Mouse (Mus musculus) stomach, postnatal 0 days (tissue): Measurements from ENCODE around the gene Acads. TPM values are rescaled to one million over a fixed set of nuclear protein-coding genes. Genes with fewer than 3 reads are reported as not detected.
"Not testable (repeated sequence)": the region's sequence is repeated elsewhere in the genome, so short reads cannot be mapped to it uniquely, and the experiment has no call there.

Experiments used
- ATAC-seq: fragments of 200-750 bp; cut with Nextera tagmentation; 2 replicates; pipeline ENCODE4 v1.8.0; 2017; ENCODE audit not compliant: low FRiP score, low TSS enrichment
- DNase-seq: peaks from one replicate; pipeline ENCODE4 v3.0.0-alpha.2; 2016; ENCODE audit warnings: low spot score
- H3K27ac ChIP-seq: fragments of 300-500 bp; sonication (generic); replicated peaks from 2 replicates; pipeline ENCODE4 v1.5.1; 2014; ENCODE audit warnings: mild to moderate bottlenecking, control low read depth
- H3K27me3 ChIP-seq: fragments of 300-500 bp; sonication (generic); 2 replicates; pipeline ENCODE4 v1.6.1; 2014; ENCODE audit warnings: low read length; ENCODE audit not compliant: control insufficient read depth, insufficient read depth
- H3K36me3 ChIP-seq: fragments of 300-500 bp; sonication (generic); 2 replicates; pipeline ENCODE4 v1.6.1; 2014; ENCODE audit warnings: low read length, mixed read lengths; ENCODE audit not compliant: control insufficient read depth, insufficient read depth
- H3K4me1 ChIP-seq: fragments of 300-500 bp; sonication (generic); replicated peaks from 2 replicates; pipeline ENCODE4 v1.6.1; 2014; ENCODE audit warnings: antibody characterized with exemption; ENCODE audit not compliant: control insufficient read depth, insufficient read depth
- H3K4me2 ChIP-seq: fragments of 300-500 bp; sonication (generic); replicated peaks from 2 replicates; pipeline ENCODE4 v1.6.1; 2014; ENCODE audit warnings: low read depth, mild to moderate bottlenecking, control low read depth, moderate library complexity
- H3K4me3 ChIP-seq: fragments of 300-500 bp; sonication (generic); 2 replicates; pipeline ENCODE4 v1.5.1; 2014; ENCODE audit warnings: low read depth, low read length, control low read depth
- H3K9ac ChIP-seq: fragments of 300-500 bp; sonication (generic); 2 replicates; pipeline ENCODE4 v1.6.1; 2014; ENCODE audit warnings: mild to moderate bottlenecking, low read length, control low read depth, mixed read lengths
- H3K9me3 ChIP-seq: fragments of 300-500 bp; sonication (generic); 2 replicates; pipeline ENCODE4 v1.6.1; 2016; ENCODE audit warnings: low read length; ENCODE audit not compliant: control insufficient read depth
- CTCF ChIP-seq: IDR thresholded peaks from 2 replicates; pipeline ENCODE4 v1.5.1; 2016; ENCODE audit warnings: antibody characterized with exemption, low read depth, mild to moderate bottlenecking, moderate library complexity
- EP300 ChIP-seq: optimal IDR thresholded peaks from 2 replicates; pipeline ENCODE3; 2016; ENCODE audit warnings: antibody characterized with exemption
- WGBS: fragments of 180-500 bp; shearing (Covaris S2); extraction: QIAGEN DNeasy Blood & Tissue Kit; methylation state at CpG from one replicate; pipeline ENCODE4 v1.1.7; 2014; 5-methylcytosine and 5-hydroxymethylcytosine counted together
- polyA plus RNA-seq: library from polyadenylated mRNA; unstranded; fragments of >200 nt; fragmentation: Nextera tagmentation; extraction: Ambion mirVana; gene quantifications from 2 replicates; pipeline ENCODE4 v1.2.1, GENCODE M21; 2015

Gene Acads
- polyA plus RNA-seq, 1 experiment from 2014 or later: 70.6 TPM

DNA sequence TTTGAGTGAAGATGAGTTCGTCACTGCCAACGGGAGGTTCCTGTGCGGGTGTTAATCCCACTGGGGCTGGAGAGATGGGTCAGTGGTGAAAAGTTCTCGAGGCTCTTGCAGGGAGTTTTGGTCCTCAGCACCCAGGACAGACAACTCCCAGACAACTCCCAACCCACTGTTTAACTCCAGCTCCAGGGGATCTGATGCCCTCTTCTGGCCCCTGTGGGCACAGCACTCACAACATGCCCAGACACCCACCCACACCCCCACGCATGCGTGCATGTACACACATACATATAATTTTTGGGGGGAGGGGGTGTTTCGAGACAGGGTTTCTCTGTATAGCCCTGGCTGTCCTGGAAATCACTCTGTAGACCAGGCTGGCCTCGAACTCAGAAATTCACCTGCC, 44.4 kb upstream of the Acads start:
- Histone ChIP-seq H3K4me3 (no peak overlapping the region), H3K9ac (no peak overlapping the region; the same call in 1 of the 2 replicates), H3K27ac (no peak overlapping the region), H3K27me3 (no peaks in the 10 kb centered on the region), H3K4me2 (no peak overlapping the region; the same call in 1 of the 2 replicates), H3K4me1 (peaks cover 3% of the 10 kb centered on the region), H3K36me3 (no peaks in the 10 kb centered on the region), H3K9me3 (no peaks in the 10 kb centered on the region)
- WGBS: 39% methylated on average over 8 of the region's 8 CpGs
- TF ChIP-seq CTCF: peak; percentile 73
- TF ChIP-seq EP300: no peak
- ATAC-seq (no peak), DNase-seq (peak; percentile 71)

DNA sequence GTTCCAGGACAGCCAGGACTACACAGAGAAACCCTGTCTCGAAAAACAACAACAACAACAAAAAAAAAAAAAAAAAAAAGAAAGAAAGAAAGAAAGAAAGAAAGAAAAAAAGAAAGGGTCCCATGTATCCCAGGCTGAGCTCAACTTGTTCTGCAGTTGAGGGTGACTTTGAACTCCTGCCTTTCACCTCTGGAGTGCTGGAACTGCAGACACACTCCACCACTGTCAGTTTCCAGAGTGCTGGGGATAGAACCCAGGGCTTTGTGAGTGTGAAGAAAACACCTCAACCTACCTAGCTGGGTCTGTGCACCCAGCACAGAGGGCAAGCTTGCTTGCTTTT, 42.8 kb upstream of the Acads start:
- H3K27ac ChIP-seq, H3K9me3 ChIP-seq, H3K27me3 ChIP-seq, ATAC-seq, H3K9ac ChIP-seq, H3K4me3 ChIP-seq, DNase-seq, H3K4me2 ChIP-seq, H3K36me3 ChIP-seq, H3K4me1 ChIP-seq: not testable (repeated sequence)
- 100% methylated on average over 1 of the region's 1 CpGs for WGBS

DNA sequence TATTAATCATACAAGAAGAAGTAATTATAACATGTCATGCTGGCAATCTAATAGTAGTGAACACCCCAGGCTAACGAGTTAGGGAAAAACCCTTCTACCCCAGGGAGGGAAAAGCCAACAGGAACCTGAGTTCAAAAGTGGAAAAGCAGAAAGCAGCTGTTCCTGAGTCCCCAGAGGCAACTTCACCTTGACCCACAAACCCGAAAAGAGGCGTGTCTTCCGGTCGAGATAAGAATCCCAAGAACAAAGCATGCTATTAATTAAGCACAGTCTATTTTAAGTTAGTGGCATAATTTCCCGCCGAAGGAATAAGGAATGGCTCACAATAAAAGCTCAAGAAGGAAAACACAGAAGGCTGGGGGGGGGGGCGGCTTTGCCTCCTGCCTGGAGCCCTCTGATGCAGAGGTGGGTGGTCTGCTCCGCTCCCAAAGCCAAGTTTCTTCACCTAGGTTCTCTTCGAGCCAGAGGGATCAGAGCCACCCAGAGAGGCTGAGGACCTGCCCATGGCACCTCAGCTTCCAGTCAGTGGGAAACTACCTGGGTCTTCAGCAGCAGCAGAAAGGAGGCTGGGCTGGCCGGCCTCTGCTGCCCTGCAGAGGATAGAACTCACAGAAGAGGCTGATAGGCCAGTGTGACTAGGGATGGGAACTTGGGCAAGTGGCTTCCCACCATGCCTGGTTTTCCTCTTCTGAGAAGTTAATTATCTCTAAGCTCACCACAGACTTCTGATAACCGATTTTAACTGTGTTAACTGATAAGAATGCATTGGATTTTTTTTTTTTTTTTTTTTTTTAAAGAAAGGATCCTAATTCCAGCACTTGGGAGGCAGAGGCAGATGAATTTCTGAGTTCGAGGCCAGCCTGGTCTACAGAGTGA, 42.2 kb upstream of the Acads start:
- Histone ChIP-seq H3K27ac (no peak overlapping the region), H3K4me2 (no peak overlapping the region), H3K4me3 (no peak overlapping the region), H3K27me3 (no peaks in the 10 kb centered on the region), H3K9me3 (no peaks in the 10 kb centered on the region), H3K36me3 (no peaks in the 10 kb centered on the region), H3K4me1 (peaks cover 3% of the 10 kb centered on the region; the same call in 1 of the 2 replicates), H3K9ac (no peak overlapping the region)
- DNase-seq (no peak), ATAC-seq (no peak)
- TF ChIP-seq EP300: no peak
- no peak for TF ChIP-seq CTCF
- 46% methylated on average over 13 of the region's 13 CpGs for WGBS

DNA sequence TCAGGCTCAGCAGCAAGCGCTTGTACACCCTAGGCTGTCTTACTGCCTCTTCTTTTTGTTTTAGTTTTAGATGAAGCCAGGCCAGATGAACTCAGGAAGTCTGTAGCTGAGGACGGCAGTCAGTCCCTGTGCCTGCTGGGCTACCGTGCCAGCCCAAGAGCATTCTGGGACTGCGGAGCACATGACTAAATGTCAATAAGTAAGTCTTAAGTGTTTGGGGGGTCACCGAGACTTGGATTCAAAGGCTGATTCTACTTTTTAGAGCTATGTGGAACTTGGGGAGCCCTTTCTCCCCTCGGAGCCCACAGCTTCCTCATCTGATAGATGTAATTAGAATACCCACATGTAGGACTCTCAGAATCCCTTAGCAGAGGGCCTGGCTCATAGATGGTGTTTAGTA, 41.5 kb upstream of the Acads start:
- no peaks in the 10 kb centered on the region for H3K27me3 ChIP-seq
- no peak overlapping the region for H3K4me3 ChIP-seq
- no peaks in the 10 kb centered on the region for H3K4me1 ChIP-seq
- no peaks in the 10 kb centered on the region for H3K9me3 ChIP-seq
- no peak overlapping the region for H3K27ac ChIP-seq
- no peaks in the 10 kb centered on the region for H3K36me3 ChIP-seq
- ATAC-seq: no peak
- no peak for DNase-seq
- no peak overlapping the region for H3K4me2 ChIP-seq
- TF ChIP-seq EP300 (no peak), CTCF (no peak)
- no peak overlapping the region for H3K9ac ChIP-seq
- WGBS: 72% methylated on average over 6 of the region's 6 CpGs

DNA sequence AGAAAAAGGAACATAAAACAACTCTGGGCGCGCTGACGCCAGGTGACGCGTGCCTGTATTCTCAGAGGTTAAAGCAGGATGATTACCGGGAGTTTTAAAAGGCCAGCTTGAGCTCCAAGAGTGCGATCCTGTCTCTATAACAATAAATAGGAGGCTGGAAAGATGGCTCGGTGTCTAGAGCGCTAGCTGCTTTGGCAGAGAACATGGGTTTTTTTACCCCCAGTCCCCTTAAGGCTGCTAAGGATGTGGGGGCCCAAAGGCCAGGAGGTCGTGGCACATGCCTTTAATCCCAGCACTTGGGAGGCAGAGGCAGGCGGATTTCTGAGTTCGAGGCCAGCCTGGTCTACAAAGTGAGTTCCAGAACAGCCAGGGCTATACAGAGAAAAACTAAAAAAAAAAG, 40.0 kb upstream of the Acads start:
- peak overlapping the region; percentile 95 for H3K4me3 ChIP-seq
- H3K9ac ChIP-seq: peak overlapping the region; percentile 72
- H3K27me3 ChIP-seq: no peaks in the 10 kb centered on the region
- H3K36me3 ChIP-seq: no peaks in the 10 kb centered on the region
- H3K9me3 ChIP-seq: no peaks in the 10 kb centered on the region
- peak overlapping the region; percentile 72 for H3K4me2 ChIP-seq
- H3K27ac ChIP-seq: peak overlapping the region; percentile 97
- no peak for TF ChIP-seq EP300
- TF ChIP-seq CTCF: no peak
- DNase-seq: no peak
- 0 out of 2 replicates have a peak, but pooled peaks cover 3% of the 10 kb centered on the region for H3K4me1 ChIP-seq
- 30% methylated on average over 12 of the region's 12 CpGs for WGBS
- no peak for ATAC-seq
